Mouse (Mus musculus): Measurements from ENCODE around the gene Axin1. TPM values are rescaled to one million over a fixed set of nuclear protein-coding genes. Genes with fewer than 3 reads are reported as not detected.
A peak's percentile ranks its signal among the peaks of the same experiment; 100 is the strongest.
"Not testable (repeated sequence)": the region's sequence is repeated elsewhere in the genome, so short reads cannot be mapped to it uniquely, and the experiment has no call there.

Axin1 gene
- polyA plus RNA-seq (2016; fragmentation: Nextera tagmentation; extraction: Ambion mirVana): 12.0 and 13.1 TPM in 2 replicates

GRCm38 (mm10) chr17:26138239-26138836, at the start of gene Axin1:
TSS of gene Axin1 (plus strand) at chr17:26138688.
- ATAC-seq (ENCODE audit: low FRiP score): peak; percentile 96
- Histone ChIP-seq H3K4me2 (peak within 1 kb of the TSS; percentile 91), H3K4me3 (replicated peaks) (peak within 1 kb of the TSS; percentile 94), H3K9ac (peak within 1 kb of the TSS; percentile 93), H3K9me3 (no peaks in the 10 kb centered on the region), H3K27ac (peak within 1 kb of the TSS; percentile 94), H3K4me1 (peaks cover 30% of the 10 kb centered on the region), H3K36me3 (replicated peaks) (peaks cover 14% of the 10 kb centered on the region), H3K27me3 (no peaks in the 10 kb centered on the region)
- WGBS: under 1% methylated on average over 40 of the region's 42 CpGs

- Histone ChIP-seq H3K36me3 (replicated peaks) (peaks cover 18% of the 10 kb centered on the region; the same call in 1 of the 2 replicates), H3K27me3 (no peaks in the 10 kb centered on the region), H3K4me3 (replicated peaks) (peak within 1 kb of the TSS; percentile 54), H3K4me2 (peak within 1 kb of the TSS; percentile 88), H3K9me3 (no peaks in the 10 kb centered on the region), H3K27ac (peak within 1 kb of the TSS; percentile 80), H3K4me1 (peaks cover 20% of the 10 kb centered on the region), H3K9ac (peak within 1 kb of the TSS; percentile 65)
- peak; percentile 87 for ATAC-seq (ENCODE audit: low FRiP score)
- WGBS: 3% methylated on average over 32 of the region's 32 CpGs
Measured at GRCm38 (mm10) chr17:26089905-26090632, 48.4 kb upstream of the Axin1 start, which contains the start of gene Decr2. TSS of gene Decr2 (minus strand) at chr17:26090337.

GRCm38 (mm10) chr17:26094531-26095110, 43.9 kb upstream of the Axin1 start:
- H3K4me3 ChIP-seq (replicated peaks): peak overlapping the region; percentile 54
- H3K9me3 ChIP-seq: no peaks in the 10 kb centered on the region

GRCm38 (mm10) chr17:26095121-26095740, 43.3 kb upstream of the Axin1 start, which contains the start of gene Nme4:
TSS of gene Nme4 (minus strand) at chr17:26095602.
- H3K9me3 ChIP-seq: no peaks in the 10 kb centered on the region
- peak within 1 kb of the TSS; percentile 54 for H3K4me3 ChIP-seq (replicated peaks)
- H3K9ac ChIP-seq: peak within 1 kb of the TSS; percentile 76
- peaks cover 15% of the 10 kb centered on the region; the same call in 1 of the 2 replicates for H3K36me3 ChIP-seq (replicated peaks)
- peaks cover 18% of the 10 kb centered on the region for H3K4me1 ChIP-seq
- peak within 1 kb of the TSS; percentile 77 for H3K4me2 ChIP-seq
- peak; percentile 71 for ATAC-seq (ENCODE audit: low FRiP score)
- H3K27me3 ChIP-seq: no peaks in the 10 kb centered on the region
- 4% methylated on average over 47 of the region's 47 CpGs for WGBS
- H3K27ac ChIP-seq: peak within 1 kb of the TSS; percentile 67

More at GRCm38 (mm10) chr17:26094531-26095110, 43.9 kb upstream of the Axin1 start:
- ATAC-seq (ENCODE audit: low FRiP score): peak; percentile 18; the same call in 1 of the 2 replicates
- 21% methylated on average over 9 of the region's 9 CpGs for WGBS
- Histone ChIP-seq H3K27ac (peak overlapping the region; percentile 67; the same call in 1 of the 2 replicates), H3K9ac (peak overlapping the region; percentile 76), H3K4me1 (peaks cover 24% of the 10 kb centered on the region), H3K4me2 (peak overlapping the region; percentile 77), H3K36me3 (replicated peaks) (peaks cover 15% of the 10 kb centered on the region; the same call in 1 of the 2 replicates), H3K27me3 (no peaks in the 10 kb centered on the region)

- no peak overlapping the region for H3K27ac ChIP-seq
Measured at GRCm38 (mm10) chr17:26098461-26098860, 40.0 kb upstream of the Axin1 start.

GRCm38 (mm10) chr17:26099316-26099715, 39.2 kb upstream of the Axin1 start:
- ATAC-seq (ENCODE audit: low FRiP score): not testable (repeated sequence)

More at GRCm38 (mm10) chr17:26098461-26098860, 40.0 kb upstream of the Axin1 start:
- H3K9me3 ChIP-seq: no peaks in the 10 kb centered on the region
- H3K9ac ChIP-seq: no peak overlapping the region
- H3K4me3 ChIP-seq (replicated peaks): no peak overlapping the region
- H3K4me1 ChIP-seq: peaks cover 18% of the 10 kb centered on the region
- 0 out of 2 replicates have a peak, but pooled peaks cover 3% of the 10 kb centered on the region for H3K36me3 ChIP-seq (replicated peaks)
- 94% methylated on average over 7 of the region's 7 CpGs for WGBS
- H3K4me2 ChIP-seq: no peak overlapping the region
- no peak for ATAC-seq (ENCODE audit: low FRiP score)
- no peaks in the 10 kb centered on the region for H3K27me3 ChIP-seq

GRCm38 (mm10) chr17:26100166-26100565, 38.3 kb upstream of the Axin1 start:
- 49% methylated on average over 2 of the region's 2 CpGs for WGBS
- Histone ChIP-seq H3K27ac (no peak overlapping the region), H3K4me3 (replicated peaks) (no peak overlapping the region), H3K27me3 (no peaks in the 10 kb centered on the region), H3K9me3 (no peaks in the 10 kb centered on the region), H3K4me1 (peaks cover 5% of the 10 kb centered on the region; the same call in 1 of the 2 replicates), H3K4me2 (no peak overlapping the region), H3K9ac (no peak overlapping the region), H3K36me3 (replicated peaks) (no peaks in the 10 kb centered on the region)
- no peak for ATAC-seq (ENCODE audit: low FRiP score)

More at GRCm38 (mm10) chr17:26099316-26099715, 39.2 kb upstream of the Axin1 start:
- 68% methylated on average over 3 of the region's 3 CpGs for WGBS
- not testable (repeated sequence) for H3K27me3 ChIP-seq; H3K36me3 ChIP-seq (replicated peaks); H3K9me3 ChIP-seq; H3K4me3 ChIP-seq (replicated peaks); H3K4me2 ChIP-seq; H3K9ac ChIP-seq; H3K27ac ChIP-seq
- H3K4me1 ChIP-seq: peaks cover 13% of the 10 kb centered on the region

GRCm38 (mm10) chr17:26101478-26101877, 37.0 kb upstream of the Axin1 start:
- Histone ChIP-seq H3K9ac (no peak overlapping the region), H3K4me3 (replicated peaks) (no peak overlapping the region), H3K36me3 (replicated peaks) (no peaks in the 10 kb centered on the region), H3K27ac (no peak overlapping the region), H3K4me1 (no peaks in the 10 kb centered on the region), H3K27me3 (no peaks in the 10 kb centered on the region), H3K9me3 (no peaks in the 10 kb centered on the region), H3K4me2 (no peak overlapping the region)
- WGBS: 42% methylated on average over 3 of the region's 4 CpGs
- ATAC-seq (ENCODE audit: low FRiP score): no peak

- no peak overlapping the region for H3K4me2 ChIP-seq
- 69% methylated on average over 3 of the region's 4 CpGs for WGBS
- no peaks in the 10 kb centered on the region for H3K9me3 ChIP-seq
- H3K4me3 ChIP-seq (replicated peaks): no peak overlapping the region
- H3K9ac ChIP-seq: no peak overlapping the region
- no peak for ATAC-seq (ENCODE audit: low FRiP score)
- H3K36me3 ChIP-seq (replicated peaks): no peaks in the 10 kb centered on the region
- no peak overlapping the region for H3K27ac ChIP-seq
- peaks cover 2% of the 10 kb centered on the region; the same call in 1 of the 2 replicates for H3K4me1 ChIP-seq
- H3K27me3 ChIP-seq: peaks cover 6% of the 10 kb centered on the region
Measured at GRCm38 (mm10) chr17:26105619-26106018, 32.9 kb upstream of the Axin1 start.

GRCm38 (mm10) chr17:26110156-26110555, 28.3 kb upstream of the Axin1 start:
- H3K27me3 ChIP-seq: peaks cover 50% of the 10 kb centered on the region

GRCm38 (mm10) chr17:26111024-26111423, 27.5 kb upstream of the Axin1 start:
- H3K9me3 ChIP-seq: no peaks in the 10 kb centered on the region
- H3K4me1 ChIP-seq: peaks cover 20% of the 10 kb centered on the region
- no peak overlapping the region for H3K9ac ChIP-seq
- no peaks in the 10 kb centered on the region for H3K36me3 ChIP-seq (replicated peaks)
- peaks cover 59% of the 10 kb centered on the region for H3K27me3 ChIP-seq
- H3K4me2 ChIP-seq: no peak overlapping the region
- no peak for ATAC-seq (ENCODE audit: low FRiP score)
- 6% methylated on average over 4 of the region's 4 CpGs for WGBS
- no peak overlapping the region for H3K27ac ChIP-seq
- no peak overlapping the region for H3K4me3 ChIP-seq (replicated peaks)

More at GRCm38 (mm10) chr17:26110156-26110555, 28.3 kb upstream of the Axin1 start:
- Histone ChIP-seq H3K4me3 (replicated peaks) (no peak overlapping the region), H3K27ac (no peak overlapping the region), H3K9ac (no peak overlapping the region), H3K4me1 (peaks cover 20% of the 10 kb centered on the region), H3K36me3 (replicated peaks) (no peaks in the 10 kb centered on the region), H3K4me2 (no peak overlapping the region), H3K9me3 (no peaks in the 10 kb centered on the region)
- 12% methylated on average over 4 of the region's 4 CpGs for WGBS
- no peak for ATAC-seq (ENCODE audit: low FRiP score)

- no peak overlapping the region for H3K27ac ChIP-seq
- 24% methylated on average over 4 of the region's 4 CpGs for WGBS
- H3K9me3 ChIP-seq: no peaks in the 10 kb centered on the region
- H3K4me3 ChIP-seq (replicated peaks): no peak overlapping the region
- no peak overlapping the region for H3K9ac ChIP-seq
- H3K36me3 ChIP-seq (replicated peaks): no peaks in the 10 kb centered on the region
- peaks cover 20% of the 10 kb centered on the region for H3K4me1 ChIP-seq
- no peak overlapping the region for H3K4me2 ChIP-seq
- no peak for ATAC-seq (ENCODE audit: low FRiP score)
- H3K27me3 ChIP-seq: peaks cover 66% of the 10 kb centered on the region
Measured at GRCm38 (mm10) chr17:26111722-26112121, 26.8 kb upstream of the Axin1 start.
